20 mouse cellular contexts compared by ENCODE assay signal in genomic region chr8:88689891-88690290, GRCm38 (mm10). TPM values are rescaled to one million over a fixed set of nuclear protein-coding genes. Genes with fewer than 3 reads are reported as not detected.
DNase-seq lines count a peak whose midpoint lies in the region; ATAC-seq and TF ChIP-seq lines count a peak whose summit lies in the region.
"Had no signal": no experiment of that assay in that cellular context is flagged by ENCODE, and none has a peak within 500 bp of the region (broad histone marks: within the 10 kb centered on the region; RNA-seq: fewer than 3 reads in every experiment).

No protein-coding gene starts in this region.

- H3K4me1 ChIP-seq in heart, embryonic 10.5 days, result 0 out of 2 replicates have a peak, but pooled peaks cover 7% of the 10 kb centered on the region
- peaks cover 4% of the 10 kb centered on the region; the same call in 1 of the 2 replicates for H3K4me1 ChIP-seq in liver, postnatal 0 days (ENCODE audit: insufficient read depth)
- H3K4me1 ChIP-seq in liver, embryonic 12.5 days, result peaks cover 5% of the 10 kb centered on the region; the same call in 1 of the 2 replicates
- peaks cover 35% of the 10 kb centered on the region for H3K4me1 ChIP-seq in embryonic facial prominence, embryonic 10.5 days
- no peaks in the 10 kb centered on the region for H3K4me1 ChIP-seq in stomach, postnatal 0 days (replicated peaks; ENCODE audit: control insufficient read depth, insufficient read depth)
- H3K4me1 ChIP-seq: forebrain, embryonic 13.5 days; forebrain, embryonic 15.5 days had no signal

- 83% methylated on average over 6 of the region's 6 CpGs for WGBS in heart, embryonic 10.5 days
- WGBS in liver, postnatal 0 days (ENCODE audit: insufficient replicate concordance), result 76% methylated on average over 6 of the region's 6 CpGs
- 67% methylated on average over 6 of the region's 6 CpGs for WGBS in liver, embryonic 12.5 days (ENCODE audit: insufficient replicate concordance)
- 86% methylated on average over 6 of the region's 6 CpGs for WGBS in embryonic facial prominence, embryonic 10.5 days
- 83% methylated on average over 6 of the region's 6 CpGs for WGBS in stomach, postnatal 0 days

- H3K9ac ChIP-seq in liver, postnatal 0 days (replicated peaks), result no peak overlapping the region
- no peak overlapping the region for H3K9ac ChIP-seq in liver, embryonic 12.5 days
- no peak overlapping the region for H3K9ac ChIP-seq in stomach, postnatal 0 days (ENCODE audit: low read length)
- H3K9ac ChIP-seq: embryonic facial prominence, embryonic 12.5 days; forebrain, embryonic 13.5 days; forebrain, embryonic 15.5 days had no signal

- H3K27ac ChIP-seq in heart, embryonic 10.5 days, result no peak overlapping the region
- no peak overlapping the region for H3K27ac ChIP-seq in liver, postnatal 0 days (ENCODE audit: low read depth)
- no peak overlapping the region for H3K27ac ChIP-seq in liver, embryonic 12.5 days
- H3K27ac ChIP-seq in embryonic facial prominence, embryonic 10.5 days (replicated peaks), result no peak overlapping the region
- H3K27ac ChIP-seq in stomach, postnatal 0 days (replicated peaks), result no peak overlapping the region
- H3K27ac ChIP-seq: embryonic facial prominence, embryonic 12.5 days; forebrain, embryonic 13.5 days; forebrain, embryonic 15.5 days had no signal

- no peaks in the 10 kb centered on the region for H3K9me3 ChIP-seq in heart, embryonic 10.5 days
- no peaks in the 10 kb centered on the region for H3K9me3 ChIP-seq in liver, postnatal 0 days (ENCODE audit: low read length)
- H3K9me3 ChIP-seq in liver, embryonic 12.5 days (replicated peaks), result no peaks in the 10 kb centered on the region
- no peaks in the 10 kb centered on the region for H3K9me3 ChIP-seq in embryonic facial prominence, embryonic 10.5 days
- no peaks in the 10 kb centered on the region for H3K9me3 ChIP-seq in stomach, postnatal 0 days (ENCODE audit: control insufficient read depth, low read length)
- H3K9me3 ChIP-seq: embryonic facial prominence, embryonic 12.5 days; forebrain, embryonic 13.5 days; forebrain, embryonic 15.5 days had no signal

- peak; percentile 65 for DNase-seq in heart, embryonic 10.5 days (ENCODE audit: low spot score)
- DNase-seq in heart, postnatal 25 days (ENCODE audit: low spot score), result no peak
- DNase-seq in liver, postnatal 0 days, result peak; percentile 6
- DNase-seq in embryonic facial prominence, embryonic 10.5 days (ENCODE audit: low spot score), result peak; percentile 2
- peak; percentile 5 for DNase-seq in stomach, postnatal 0 days (ENCODE audit: low spot score)
- no peak for DNase-seq in layer of hippocampus, postnatal 10 days (ENCODE audit: low spot score in 2 of 2)
- DNase-seq: adrenal gland, adult 2 months; adrenal gland, postnatal 10 days; adrenal gland, postnatal 25 days; cerebellum, adult 11 months; cerebellum, adult 18-20 months; cerebellum, adult 8-10 months; cerebellum, adult 9-11 months; cerebellum, postnatal 14 days; cerebellum, postnatal 36 days; embryo, embryonic 11 days had no signal

- no peak overlapping the region for H3K4me3 ChIP-seq in heart, embryonic 10.5 days
- H3K4me3 ChIP-seq in liver, postnatal 0 days (ENCODE audit: low read depth, low read length), result no peak overlapping the region
- no peak overlapping the region for H3K4me3 ChIP-seq in liver, embryonic 12.5 days
- no peak overlapping the region for H3K4me3 ChIP-seq in embryonic facial prominence, embryonic 10.5 days
- no peak overlapping the region for H3K4me3 ChIP-seq in stomach, postnatal 0 days (ENCODE audit: low read depth, low read length)
- H3K4me3 ChIP-seq: embryonic facial prominence, embryonic 12.5 days; forebrain, embryonic 13.5 days; forebrain, embryonic 15.5 days had no signal

- no peak for TF ChIP-seq CTCF in liver, postnatal 0 days (IDR thresholded peaks at IDR 0.05; ENCODE audit: low read depth)
- TF ChIP-seq CTCF in stomach, postnatal 0 days (IDR thresholded peaks at IDR 0.05; ENCODE audit: low read depth), result no peak

- no peak overlapping the region for H3K4me2 ChIP-seq in liver, postnatal 0 days (ENCODE audit: low read depth, low read length)
- no peak overlapping the region for H3K4me2 ChIP-seq in liver, embryonic 12.5 days
- no peak overlapping the region for H3K4me2 ChIP-seq in stomach, postnatal 0 days (replicated peaks; ENCODE audit: low read depth)
- H3K4me2 ChIP-seq: embryonic facial prominence, embryonic 12.5 days; forebrain, embryonic 13.5 days; forebrain, embryonic 15.5 days had no signal

- ATAC-seq in liver, postnatal 0 days, result no peak
- no peak for ATAC-seq in liver, embryonic 12.5 days
- no peak for ATAC-seq in stomach, postnatal 0 days (ENCODE audit: low FRiP score, low TSS enrichment)
- ATAC-seq: forebrain, embryonic 13.5 days; forebrain, embryonic 15.5 days had no signal

- no peaks in the 10 kb centered on the region for H3K36me3 ChIP-seq in heart, embryonic 10.5 days
- no peaks in the 10 kb centered on the region for H3K36me3 ChIP-seq in liver, postnatal 0 days (replicated peaks; ENCODE audit: insufficient read depth, low read length)
- no peaks in the 10 kb centered on the region for H3K36me3 ChIP-seq in liver, embryonic 12.5 days
- H3K36me3 ChIP-seq in embryonic facial prominence, embryonic 10.5 days (replicated peaks), result no peaks in the 10 kb centered on the region
- no peaks in the 10 kb centered on the region for H3K36me3 ChIP-seq in stomach, postnatal 0 days (ENCODE audit: control insufficient read depth, insufficient read depth, low read length)
- H3K36me3 ChIP-seq: embryonic facial prominence, embryonic 12.5 days; forebrain, embryonic 15.5 days had no signal

- intact Hi-C loops in heart, postnatal 25 days (cut with DNase I), result loop anchor here (10.0 kb wide), 1 partner anchor 425 kb away; no protein-coding TSS in a partner anchor

- H3K27me3 ChIP-seq in heart, embryonic 10.5 days (ENCODE audit: insufficient read depth, poor library complexity, severe bottlenecking), result 0 out of 2 replicates have a peak, but pooled peaks cover 8% of the 10 kb centered on the region
- H3K27me3 ChIP-seq in liver, postnatal 0 days (ENCODE audit: insufficient read depth, low read length), result no peaks in the 10 kb centered on the region
- peaks cover 13% of the 10 kb centered on the region; the same call in 1 of the 2 replicates for H3K27me3 ChIP-seq in liver, embryonic 12.5 days (replicated peaks)
- H3K27me3 ChIP-seq in embryonic facial prominence, embryonic 10.5 days (replicated peaks; ENCODE audit: low read depth, poor library complexity, severe bottlenecking), result no peaks in the 10 kb centered on the region; the same call in 1 of the 2 replicates
- H3K27me3 ChIP-seq in stomach, postnatal 0 days (ENCODE audit: control insufficient read depth, insufficient read depth, low read length), result no peaks in the 10 kb centered on the region
- H3K27me3 ChIP-seq: embryonic facial prominence, embryonic 12.5 days; forebrain, embryonic 13.5 days; forebrain, embryonic 15.5 days had no signal

- no peak for TF ChIP-seq EP300 in liver, postnatal 0 days (IDR thresholded peaks at IDR 0.05; ENCODE audit: low read depth)
- no peak for TF ChIP-seq EP300 in stomach, postnatal 0 days (optimal IDR thresholded peaks at IDR 0.05)

RNA-seq across cellular contexts. Expression of gene Cyld, which starts 6.9 kb away (rescaled TPM):
- 8.9 and 10.3 TPM in 2 replicates for polyA plus RNA-seq in heart, embryonic 10.5 days (2016; fragmentation: Nextera tagmentation; extraction: Ambion mirVana)
- 10 to 100 TPM; 25.5 to 29.1 TPM for total RNA-seq in heart, postnatal 25 days (2021)
- polyA plus RNA-seq in liver, postnatal 0 days (2015; fragmentation: Nextera tagmentation; extraction: Ambion mirVana), result 3.7 and 4.6 TPM in 2 replicates
- 7.7 and 8.2 TPM in 2 replicates for polyA plus RNA-seq in liver, embryonic 12.5 days (2016; fragmentation: Nextera tagmentation; extraction: Ambion mirVana)
- polyA plus RNA-seq in embryonic facial prominence, embryonic 10.5 days (2016; fragmentation: Nextera tagmentation; extraction: Ambion mirVana), result 10.5 and 11.2 TPM in 2 replicates
- 6.9 and 7.4 TPM in 2 replicates for polyA plus RNA-seq in stomach, postnatal 0 days (2015; fragmentation: Nextera tagmentation; extraction: Ambion mirVana)
- total RNA-seq in layer of hippocampus, postnatal 10 days (2021), result 10 to 100 TPM; 40.2 to 43.0 TPM

RNA-seq across cellular contexts. Expression of gene Nod2, which starts 42.8 kb away (rescaled TPM):
- 0.08 and 0.11 TPM in 2 replicates for polyA plus RNA-seq in heart, embryonic 10.5 days (2016; fragmentation: Nextera tagmentation; extraction: Ambion mirVana)
- total RNA-seq in heart, postnatal 25 days (2021), result 1 to 10 TPM; 1.2 to 1.3 TPM
- polyA plus RNA-seq in liver, postnatal 0 days (2015; fragmentation: Nextera tagmentation; extraction: Ambion mirVana), result 0.07 and 0.08 TPM in 2 replicates
- polyA plus RNA-seq in liver, embryonic 12.5 days (2016; fragmentation: Nextera tagmentation; extraction: Ambion mirVana), result 0.05 and 0.06 TPM in 2 replicates
- polyA plus RNA-seq in embryonic facial prominence, embryonic 10.5 days (2016; fragmentation: Nextera tagmentation; extraction: Ambion mirVana), result 0.12 and 0.19 TPM in 2 replicates
- 0.12 and 0.15 TPM in 2 replicates for polyA plus RNA-seq in stomach, postnatal 0 days (2015; fragmentation: Nextera tagmentation; extraction: Ambion mirVana)
- total RNA-seq in layer of hippocampus, postnatal 10 days (2021), result under 1 TPM; 0.34 to 0.49 TPM

RNA-seq across cellular contexts. Expression of gene Snx20, which starts 54.0 kb away (rescaled TPM):
- 0.59 and 1.3 TPM in 2 replicates for polyA plus RNA-seq in heart, embryonic 10.5 days (2016; fragmentation: Nextera tagmentation; extraction: Ambion mirVana)
- 1 to 10 TPM; 1.3 to 1.9 TPM for total RNA-seq in heart, postnatal 25 days (2021)
- 6.0 TPM in 2 replicates for polyA plus RNA-seq in liver, postnatal 0 days (2015; fragmentation: Nextera tagmentation; extraction: Ambion mirVana)
- 2.6 and 2.7 TPM in 2 replicates for polyA plus RNA-seq in liver, embryonic 12.5 days (2016; fragmentation: Nextera tagmentation; extraction: Ambion mirVana)
- polyA plus RNA-seq in embryonic facial prominence, embryonic 10.5 days (2016; fragmentation: Nextera tagmentation; extraction: Ambion mirVana), result 0.65 and 0.73 TPM in 2 replicates
- polyA plus RNA-seq in stomach, postnatal 0 days (2015; fragmentation: Nextera tagmentation; extraction: Ambion mirVana), result 2.0 and 2.1 TPM in 2 replicates
- total RNA-seq in layer of hippocampus, postnatal 10 days (2021), result 1 to 10 TPM; 1.8 to 1.9 TPM

Comparison
In these comparisons a context has a peak if more than half of its experiments do, and no peak if none do; other contexts are left out.
1. DNase-seq: peak in heart, embryonic 10.5 days (single experiment), liver, postnatal 0 days (single experiment), embryonic facial prominence, embryonic 10.5 days (single experiment) and stomach, postnatal 0 days (single experiment); none in heart, postnatal 25 days (single experiment) and layer of hippocampus, postnatal 10 days (0 of 2).